Mouse (Mus musculus) ES-Bruce4 (cell line): ENCODE measurements around the gene Amotl2.

Experiments
- CTCF ChIP-seq: IDR thresholded peaks from one replicate; pipeline ENCODE4 v1.8.1; 2011; ENCODE audit warnings: low read depth, low read length
- EP300 ChIP-seq: IDR thresholded peaks from 2 replicates; pipeline ENCODE4 v1.6.1; 2011; ENCODE audit warnings: low read depth, low read length; ENCODE audit not compliant: insufficient read depth
- POLR2A ChIP-seq: IDR thresholded peaks from one replicate; pipeline ENCODE4 v1.8.1; 2011; ENCODE audit warnings: low read length; ENCODE audit not compliant: insufficient read depth

DNA sequence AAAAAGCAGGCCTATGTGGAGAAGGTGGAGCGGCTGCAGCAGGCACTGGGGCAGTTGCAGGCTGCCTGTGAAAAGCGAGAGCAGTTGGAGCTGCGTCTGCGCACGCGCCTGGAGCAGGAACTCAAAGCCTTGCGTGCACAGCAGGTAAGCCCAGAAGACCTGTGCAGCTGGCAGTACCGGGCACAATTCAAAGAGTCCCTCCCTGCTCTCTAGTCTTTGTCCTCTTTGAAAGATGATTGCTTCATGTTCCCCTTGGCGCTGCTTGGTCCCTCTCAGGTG lies 11.9 kb downstream of the Amotl2 start:
- no peak for TF ChIP-seq CTCF
- no peak for TF ChIP-seq POLR2A
- no peak for TF ChIP-seq EP300
